Mouse (Mus musculus) forebrain, postnatal 0 days (tissue): ENCODE data around the gene Zfp646. TPM values are rescaled to one million over a fixed set of nuclear protein-coding genes. Genes with fewer than 3 reads are reported as not detected.

ENCODE experiments used
- ATAC-seq: fragments of 200-750 bp; cut with Nextera tagmentation; 2 replicates; pipeline ENCODE4 v1.8.0; 2017; ENCODE audit warnings: mild to moderate bottlenecking, moderate library complexity
- DNase-seq: peaks from one replicate; pipeline ENCODE4 v3.0.0-alpha.2; 2015
- H3K27ac ChIP-seq: fragments of 300-500 bp; sonication (generic); 2 replicates; pipeline ENCODE4 v1.5.1; 2014; ENCODE audit warnings: low read depth, mild to moderate bottlenecking, antibody characterized with exemption, low read length, moderate library complexity, mixed read lengths
- H3K27me3 ChIP-seq: fragments of 300-500 bp; sonication (generic); 2 replicates; pipeline ENCODE4 v1.6.1; 2014; ENCODE audit warnings: mild to moderate bottlenecking, low read length, mixed read lengths; ENCODE audit not compliant: insufficient read depth
- H3K36me3 ChIP-seq: fragments of 300-500 bp; sonication (generic); 2 replicates; pipeline ENCODE4 v1.6.1; 2014; ENCODE audit warnings: mild to moderate bottlenecking, moderate library complexity; ENCODE audit not compliant: insufficient read depth
- H3K4me1 ChIP-seq: fragments of 300-500 bp; sonication (generic); 2 replicates; pipeline ENCODE4 v1.6.1; 2014; ENCODE audit warnings: antibody characterized with exemption; ENCODE audit not compliant: insufficient read depth
- H3K4me2 ChIP-seq: fragments of 300-500 bp; sonication (generic); 2 replicates; pipeline ENCODE4 v1.6.1; 2014; ENCODE audit warnings: low read depth, mild to moderate bottlenecking, moderate library complexity
- H3K4me3 ChIP-seq: fragments of 300-500 bp; sonication (generic); 2 replicates; pipeline ENCODE4 v1.5.1; 2014; ENCODE audit warnings: low read depth, low read length, mixed read lengths
- H3K9ac ChIP-seq: fragments of 300-500 bp; sonication (generic); 2 replicates; pipeline ENCODE4 v1.6.1; 2014; ENCODE audit warnings: mild to moderate bottlenecking
- H3K9me3 ChIP-seq: fragments of 300-500 bp; sonication (generic); 2 replicates; pipeline ENCODE4 v1.6.1; 2016; ENCODE audit warnings: low read length
- CTCF ChIP-seq: sonication (generic); IDR thresholded peaks from 2 replicates; pipeline ENCODE4 v1.5.1; 2016; ENCODE audit warnings: antibody characterized with exemption, control low read depth, low read depth
- WGBS: fragments of 180-500 bp; shearing (Covaris S2); extraction: QIAGEN DNeasy Blood & Tissue Kit; methylation state at CpG from one replicate; pipeline ENCODE4 v1.1.7; 2014; 5-methylcytosine and 5-hydroxymethylcytosine counted together
- polyA plus RNA-seq: library from polyadenylated mRNA; unstranded; fragments of >200 nt; fragmentation: Nextera tagmentation; extraction: Ambion mirVana; gene quantifications from 2 replicates; pipeline ENCODE4 v1.2.1, GENCODE M21; 2015
- total RNA-seq: library from RNA; depleted of rRNA; stranded (reverse); fragments of >200 nt; gene quantifications from 2 replicates; pipeline ENCODE4 v1.2.3, GENCODE M21; 2014

Gene Zfp646
- total and polyA plus RNA-seq, 2 experiments from 2014 or later = 4.2 to 37.7 TPM

GRCm38 (mm10) chr7:127918203-127918602 is 42.2 kb downstream of the Zfp646 start:
- DNase-seq = no peak

DNA sequence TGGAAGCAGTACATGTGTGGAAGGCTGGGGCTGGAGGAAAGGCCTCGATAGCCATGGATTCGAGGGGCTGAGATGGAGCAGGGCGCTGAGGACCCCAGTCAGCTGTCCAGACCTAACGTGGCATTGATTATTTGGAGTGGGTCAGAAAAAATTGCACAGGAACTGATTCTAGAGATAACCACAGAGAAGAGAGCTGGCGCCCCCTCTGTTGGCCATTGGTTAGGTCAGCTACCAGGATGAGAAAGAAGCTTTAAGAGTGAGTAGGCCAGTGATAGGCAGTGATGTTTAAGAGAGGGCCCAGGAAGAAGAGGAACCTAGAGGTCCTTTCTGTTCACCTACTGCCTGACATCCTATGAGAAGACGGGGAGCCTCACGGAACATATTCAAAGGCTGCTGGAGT is 43.3 kb downstream of the Zfp646 start:
- ATAC-seq = no peak

More at GRCm38 (mm10) chr7:127918203-127918602, 42.2 kb downstream of the Zfp646 start:
- 60% methylated on average over 3 of the region's 3 CpGs for WGBS
- Histone ChIP-seq H3K27me3 (no peaks in the 10 kb centered on the region), H3K9ac (no peak overlapping the region), H3K4me1 (peaks cover 3% of the 10 kb centered on the region; the same call in 1 of the 2 replicates), H3K27ac (no peak overlapping the region), H3K36me3 (peaks cover 35% of the 10 kb centered on the region), H3K4me3 (no peak overlapping the region), H3K4me2 (no peak overlapping the region), H3K9me3 (no peaks in the 10 kb centered on the region)
- TF ChIP-seq CTCF = peak; percentile 48
- ATAC-seq = no peak

GRCm38 (mm10) chr7:127921516-127921915 is 45.5 kb downstream of the Zfp646 start:
- Histone ChIP-seq H3K4me3 (no peak overlapping the region), H3K4me2 (no peak overlapping the region), H3K27ac (no peak overlapping the region), H3K27me3 (no peaks in the 10 kb centered on the region), H3K9ac (no peak overlapping the region), H3K36me3 (peaks cover 52% of the 10 kb centered on the region), H3K4me1 (no peaks in the 10 kb centered on the region), H3K9me3 (no peaks in the 10 kb centered on the region)
- TF ChIP-seq CTCF = peak; percentile 52
- no peak for ATAC-seq
- DNase-seq = peak; percentile 11
- WGBS = 67% methylated on average over 8 of the region's 8 CpGs

More for the DNA sequence above, 43.3 kb downstream of the Zfp646 start:
- Histone ChIP-seq H3K36me3 (peaks cover 40% of the 10 kb centered on the region), H3K4me3 (no peak overlapping the region), H3K27ac (no peak overlapping the region), H3K4me2 (no peak overlapping the region), H3K4me1 (no peaks in the 10 kb centered on the region), H3K9me3 (no peaks in the 10 kb centered on the region), H3K27me3 (no peaks in the 10 kb centered on the region), H3K9ac (no peak overlapping the region)
- 79% methylated on average over 7 of the region's 7 CpGs for WGBS
- no peak; the same call in 1 of the 2 replicates for TF ChIP-seq CTCF
- DNase-seq = no peak

DNA sequence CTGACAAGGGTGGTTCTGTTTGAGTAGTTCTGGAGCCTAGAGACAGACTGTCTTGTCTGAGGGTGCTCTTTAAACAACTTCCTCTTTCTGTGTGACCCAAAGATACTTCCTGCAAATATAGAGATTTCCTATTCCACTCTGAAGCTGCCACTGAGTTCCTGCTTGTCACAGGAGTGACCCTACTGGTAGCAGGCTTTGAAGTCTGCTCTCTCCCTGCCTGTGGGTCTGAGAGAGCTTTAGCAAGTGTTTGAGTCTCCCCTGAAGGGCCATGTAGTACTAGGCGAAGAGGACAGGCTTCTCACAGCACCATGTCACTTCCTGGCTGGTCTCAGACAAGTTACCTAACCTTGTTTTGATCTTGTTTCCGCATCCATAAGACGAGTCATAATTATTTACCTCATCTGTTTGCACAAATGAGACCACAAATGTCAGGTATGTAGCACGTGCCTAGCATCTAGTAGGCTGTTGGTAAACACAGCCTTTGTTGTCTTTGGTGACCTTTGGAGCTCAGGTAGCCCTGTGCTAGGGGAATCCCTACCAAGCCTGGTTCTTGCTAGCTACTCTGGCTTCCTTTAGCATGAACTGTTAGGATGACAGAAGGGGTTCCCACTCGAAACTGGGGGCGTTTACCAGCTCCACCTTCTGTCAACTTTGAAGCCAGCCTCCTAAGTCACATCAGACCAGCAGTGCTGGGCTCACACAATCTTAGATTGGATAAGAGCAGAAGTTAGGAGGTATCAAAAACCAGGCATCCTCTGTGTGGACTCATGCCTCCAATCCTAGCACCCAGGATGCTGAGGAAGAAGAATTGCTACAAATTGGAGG is 46.6 kb downstream of the Zfp646 start:
- no peak for DNase-seq
- H3K27me3 ChIP-seq = no peaks in the 10 kb centered on the region
- WGBS = 84% methylated on average over 6 of the region's 6 CpGs
- no peak for TF ChIP-seq CTCF
- no peak overlapping the region for H3K27ac ChIP-seq
- no peaks in the 10 kb centered on the region for H3K9me3 ChIP-seq
- no peak for ATAC-seq
- no peak overlapping the region for H3K9ac ChIP-seq
- H3K4me1 ChIP-seq = no peaks in the 10 kb centered on the region
- H3K36me3 ChIP-seq = peaks cover 49% of the 10 kb centered on the region
- H3K4me2 ChIP-seq = no peak overlapping the region
- H3K4me3 ChIP-seq = no peak overlapping the region

DNA sequence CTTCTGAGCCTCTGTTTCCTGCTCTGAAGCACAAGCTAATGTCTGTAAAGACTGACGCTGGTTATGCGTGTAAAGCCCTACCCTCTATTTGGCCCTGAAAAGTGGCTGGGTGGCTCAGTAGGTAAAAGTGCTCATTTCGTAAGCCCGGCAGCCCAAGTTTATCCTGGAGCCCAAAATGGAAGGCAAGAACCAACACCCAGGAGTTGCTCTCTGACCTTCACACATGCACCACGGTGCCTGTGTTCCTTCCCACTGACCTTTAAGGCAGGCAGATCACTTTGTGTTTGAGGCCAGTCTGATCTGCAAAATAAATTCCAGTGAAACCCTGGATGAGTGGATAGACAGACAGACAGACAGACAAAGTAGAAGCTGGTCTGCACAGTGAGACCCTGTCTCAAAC is 47.7 kb downstream of the Zfp646 start:
- no peak overlapping the region for H3K27ac ChIP-seq

GRCm38 (mm10) chr7:127925252-127925651 is 49.2 kb downstream of the Zfp646 start:
- Histone ChIP-seq H3K27ac (no peak overlapping the region), H3K4me1 (no peaks in the 10 kb centered on the region), H3K4me3 (no peak overlapping the region), H3K27me3 (peaks cover 10% of the 10 kb centered on the region; the same call in 1 of the 2 replicates), H3K4me2 (no peak overlapping the region), H3K9ac (no peak overlapping the region), H3K9me3 (no peaks in the 10 kb centered on the region), H3K36me3 (peaks cover 41% of the 10 kb centered on the region)
- 62% methylated on average over 5 of the region's 5 CpGs for WGBS
- no peak for ATAC-seq
- DNase-seq = no peak
- no peak for TF ChIP-seq CTCF

More for the DNA sequence above, 47.7 kb downstream of the Zfp646 start:
- H3K4me2 ChIP-seq = no peak overlapping the region
- DNase-seq = no peak
- no peaks in the 10 kb centered on the region for H3K4me1 ChIP-seq
- no peak overlapping the region for H3K9ac ChIP-seq
- H3K9me3 ChIP-seq = no peaks in the 10 kb centered on the region
- no peak for TF ChIP-seq CTCF
- H3K4me3 ChIP-seq = no peak overlapping the region
- ATAC-seq = no peak
- H3K27me3 ChIP-seq = peaks cover 3% of the 10 kb centered on the region; the same call in 1 of the 2 replicates
- WGBS = 89% methylated on average over 5 of the region's 5 CpGs
- H3K36me3 ChIP-seq = peaks cover 49% of the 10 kb centered on the region

DNA sequence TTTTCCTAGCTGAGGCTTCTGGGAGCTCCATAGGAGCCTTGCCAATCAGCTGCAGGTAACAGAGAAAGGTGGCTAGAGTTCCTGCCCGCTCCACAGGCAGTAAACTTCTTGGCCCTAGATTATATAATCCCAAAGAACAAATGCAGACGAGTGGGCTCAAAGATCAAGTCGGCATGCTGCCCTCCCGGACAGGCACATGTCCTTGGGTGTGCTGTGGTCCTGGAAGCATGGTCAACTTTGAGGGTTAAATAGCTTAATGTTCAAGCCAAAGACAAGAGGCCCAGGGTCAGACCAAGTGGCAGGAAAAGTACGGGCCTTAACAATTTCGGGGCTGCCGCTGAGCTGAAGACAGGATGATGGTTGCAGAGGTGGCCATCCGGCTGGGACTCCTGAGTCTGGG is 50.0 kb downstream of the Zfp646 start:
- H3K27ac ChIP-seq = no peak overlapping the region
- no peaks in the 10 kb centered on the region for H3K4me1 ChIP-seq
- H3K27me3 ChIP-seq = peaks cover 10% of the 10 kb centered on the region; the same call in 1 of the 2 replicates
- H3K4me2 ChIP-seq = no peak overlapping the region
- no peak for TF ChIP-seq CTCF
- no peaks in the 10 kb centered on the region for H3K9me3 ChIP-seq
- 87% methylated on average over 8 of the region's 8 CpGs for WGBS
- DNase-seq (no peak), ATAC-seq (no peak)
- peaks cover 36% of the 10 kb centered on the region for H3K36me3 ChIP-seq
- no peak overlapping the region for H3K4me3 ChIP-seq
- H3K9ac ChIP-seq = no peak overlapping the region
